Mouse (Mus musculus): Measurements from ENCODE around the gene Nwd2.

DNA sequence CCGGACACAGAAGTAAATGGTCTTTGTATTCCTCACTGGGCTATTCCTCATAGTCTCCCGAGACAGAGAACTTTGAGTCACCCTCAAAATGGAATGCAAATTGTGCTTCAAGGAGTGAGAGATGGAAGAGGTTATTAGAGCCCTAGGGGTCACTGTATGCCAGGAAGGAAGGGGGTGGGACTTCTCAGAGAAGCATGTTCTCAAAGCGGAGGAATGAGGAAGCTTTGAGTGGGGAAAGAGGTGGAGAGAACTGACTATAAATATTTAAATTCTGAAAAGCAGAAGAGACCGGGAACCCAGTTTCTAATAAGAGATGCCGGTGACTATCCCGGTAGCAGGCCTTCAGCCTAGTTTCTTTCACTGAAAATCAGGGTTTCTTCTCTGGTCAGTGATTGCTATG lies 178.1 kb downstream of the Nwd2 start:
- TF ChIP-seq CTCF (IDR thresholded peaks at IDR 0.05; ENCODE audit: extremely low read depth, insufficient read depth, insufficient read length, insufficient replicate concordance) (no peak), POLR2A (IDR thresholded peaks at IDR 0.05; ENCODE audit: low read depth, low read length) (no peak)

Measured in spleen, adult 2 months (tissue).